Mouse (Mus musculus): ENCODE results near the gene Acp6.
"Not testable (repeated sequence)": the region's sequence is repeated elsewhere in the genome, so short reads cannot be mapped to it uniquely, and the experiment has no call there.

The Acp6 gene

DNA sequence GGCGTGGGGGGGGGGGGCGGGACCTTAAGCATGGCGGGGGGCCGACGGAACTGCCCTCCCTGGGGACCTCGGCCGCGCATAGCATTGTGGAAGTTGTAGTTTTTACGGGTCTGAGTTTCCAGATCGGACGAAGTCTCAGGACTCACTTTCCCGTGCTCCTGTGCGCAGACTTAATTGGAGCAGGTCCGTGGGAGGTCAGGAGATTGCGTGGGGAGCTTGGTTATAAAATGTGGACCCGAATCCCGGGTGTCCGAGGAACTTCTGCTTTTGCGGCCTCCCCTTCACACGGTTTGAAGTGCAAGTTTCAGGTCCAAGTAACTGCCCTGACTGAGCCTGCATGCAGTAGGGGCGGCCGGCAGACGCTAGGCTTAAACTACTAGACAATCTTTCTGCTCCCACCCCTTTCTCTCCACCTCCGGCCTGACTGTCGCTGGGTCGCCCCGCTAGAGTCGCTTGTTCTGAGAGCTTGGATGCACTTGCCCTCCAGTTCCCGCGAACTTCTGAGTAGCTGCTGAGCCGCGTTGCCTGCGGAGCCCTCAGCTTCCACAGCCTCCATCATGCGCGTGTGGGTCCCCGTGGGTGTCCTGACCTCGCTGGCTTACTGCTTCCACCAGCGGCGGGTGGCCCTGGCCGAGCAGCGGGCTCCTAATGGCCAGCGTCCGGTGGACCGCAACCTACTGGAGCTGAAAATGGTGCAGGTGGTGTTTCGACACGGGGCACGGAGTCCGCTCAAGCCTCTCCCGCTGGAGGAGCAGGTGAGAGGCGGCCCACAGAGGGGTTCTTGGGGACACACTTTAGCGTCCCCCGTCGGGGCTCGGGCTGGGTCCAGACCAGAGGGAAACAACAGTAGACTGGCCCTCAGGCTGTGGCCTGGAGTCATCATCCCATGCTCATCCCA is at the start of gene Acp6:
TSS of gene Acp6 (plus strand) at position 167 of the 898 bp plus-strand sequence.
- peak; percentile 75 to 90 for DNase-seq (ENCODE audit: low spot score in 2 of 2)

DNA sequence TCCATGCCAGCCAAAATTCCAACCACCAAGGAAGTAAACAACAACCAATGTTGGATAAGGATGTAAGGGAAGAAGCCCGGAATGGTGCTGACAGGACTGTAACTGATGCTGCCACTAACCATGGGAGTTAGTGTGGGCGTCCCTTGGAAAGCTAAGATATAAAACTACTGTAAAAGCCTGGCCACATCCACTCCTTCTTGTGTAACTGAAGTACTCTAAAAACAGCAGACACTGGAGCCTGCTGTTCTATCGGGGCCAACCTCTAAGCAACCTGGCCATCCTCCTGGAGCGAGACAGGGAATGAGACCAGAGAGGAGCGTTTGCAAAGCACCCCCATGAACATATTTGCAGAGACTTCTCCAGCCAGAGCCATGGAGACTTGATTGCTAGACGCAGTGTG is 41.1 kb upstream of the Acp6 start:
- no peak for DNase-seq (ENCODE audit: low spot score in 2 of 2)

DNA sequence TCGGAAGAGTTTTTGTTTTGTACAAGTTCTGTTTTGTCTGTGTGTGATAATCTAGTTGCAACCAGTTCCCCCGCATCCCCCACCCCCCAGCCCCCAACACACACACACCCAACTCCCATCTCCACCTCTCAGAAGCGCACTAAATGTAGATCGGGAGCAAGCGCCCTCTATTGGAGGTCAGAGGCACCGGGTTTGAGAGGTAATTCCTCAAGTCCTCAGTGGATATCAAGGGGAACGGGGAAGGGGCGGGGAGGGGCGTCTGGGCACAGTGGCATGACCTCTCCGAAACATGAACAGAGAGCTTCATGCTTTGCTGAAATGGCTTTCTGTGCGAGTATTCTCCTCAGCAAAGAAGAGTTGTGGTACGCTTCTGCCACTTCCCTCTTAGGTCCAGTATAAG is 40.3 kb upstream of the Acp6 start:
- no peak for DNase-seq (ENCODE audit: low spot score in 2 of 2)

DNA sequence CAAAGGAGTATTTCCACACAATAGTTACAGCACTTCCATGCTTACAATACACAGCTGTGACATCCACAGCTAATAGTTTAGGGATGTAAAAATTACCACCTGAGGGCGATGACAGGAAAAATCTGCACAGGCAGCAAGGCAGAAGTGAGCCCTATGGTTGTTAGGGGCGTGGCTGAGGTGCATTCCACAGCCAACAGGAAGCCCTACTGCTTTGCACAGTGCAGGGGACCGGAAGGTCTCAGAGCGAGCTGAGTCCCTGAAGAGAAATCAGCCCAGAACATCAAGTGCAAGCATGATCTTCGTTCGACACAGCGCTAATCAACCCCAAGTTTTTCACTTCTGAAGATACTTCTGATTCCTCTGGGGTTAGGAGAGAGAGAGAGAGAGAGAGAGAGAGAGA is 34.4 kb upstream of the Acp6 start:
- no peak for DNase-seq (ENCODE audit: low spot score in 2 of 2)

DNA sequence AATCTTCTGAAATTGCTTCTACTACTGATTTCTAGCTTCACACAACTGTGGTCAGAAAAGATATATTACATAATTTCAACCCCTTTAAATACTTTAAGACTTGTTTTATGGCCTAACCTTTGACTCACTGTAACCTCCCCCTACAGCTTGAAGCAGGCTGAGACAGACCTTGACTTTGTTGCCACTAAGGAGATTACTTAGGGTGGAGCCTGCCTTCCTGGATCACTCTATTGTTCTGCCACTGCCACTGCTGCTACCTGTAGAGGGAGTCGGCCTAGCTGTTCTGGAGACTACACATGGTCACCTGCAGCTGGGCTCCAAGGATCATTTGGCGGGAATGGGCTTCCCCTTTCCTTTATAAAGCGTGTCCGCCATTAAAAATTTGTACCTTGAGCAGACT is 29.2 kb upstream of the Acp6 start:
- no peak for DNase-seq (ENCODE audit: low spot score in 2 of 2)

DNA sequence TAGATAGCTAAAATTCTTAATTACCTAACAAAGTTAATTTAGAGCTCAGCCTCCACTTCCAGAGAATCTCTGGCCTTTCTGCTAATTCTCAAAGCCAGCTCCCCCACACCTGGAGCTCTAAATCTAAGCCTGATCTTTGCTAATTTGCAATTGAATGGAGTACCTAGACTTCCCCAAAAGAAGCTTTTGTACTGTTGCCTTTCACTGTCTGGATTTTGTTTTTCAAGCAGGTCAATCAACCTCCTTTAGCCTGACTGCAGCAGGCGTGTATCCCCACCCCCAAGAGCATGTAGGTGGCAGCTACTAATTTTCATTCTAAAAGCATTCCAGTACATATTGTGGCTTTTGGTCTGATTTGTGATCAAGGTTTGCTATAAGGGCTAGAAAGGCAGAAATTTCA is 20.9 kb upstream of the Acp6 start:
- not testable (repeated sequence) for DNase-seq (ENCODE audit: low spot score in 2 of 2)

DNA sequence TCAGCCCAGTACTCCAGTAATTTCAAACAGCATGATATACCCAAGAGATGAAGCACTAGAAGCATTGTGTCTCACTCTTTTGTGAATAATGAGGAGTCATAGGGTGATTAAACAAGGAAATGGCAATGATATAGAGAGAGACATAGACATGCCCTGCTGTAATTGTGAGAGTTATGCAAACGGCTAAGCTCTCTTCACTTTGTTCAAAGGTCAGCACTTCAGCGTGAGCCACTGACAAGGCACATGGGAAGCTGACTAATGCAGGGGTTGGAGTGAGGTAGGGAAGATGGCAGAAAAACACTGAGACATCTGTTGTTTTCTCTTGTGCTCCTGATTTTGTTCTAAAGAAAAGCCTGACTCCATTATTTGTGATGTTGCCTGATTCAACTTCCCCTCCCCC is 7.5 kb upstream of the Acp6 start:
- DNase-seq (ENCODE audit: low spot score in 2 of 2), result no peak

DNA sequence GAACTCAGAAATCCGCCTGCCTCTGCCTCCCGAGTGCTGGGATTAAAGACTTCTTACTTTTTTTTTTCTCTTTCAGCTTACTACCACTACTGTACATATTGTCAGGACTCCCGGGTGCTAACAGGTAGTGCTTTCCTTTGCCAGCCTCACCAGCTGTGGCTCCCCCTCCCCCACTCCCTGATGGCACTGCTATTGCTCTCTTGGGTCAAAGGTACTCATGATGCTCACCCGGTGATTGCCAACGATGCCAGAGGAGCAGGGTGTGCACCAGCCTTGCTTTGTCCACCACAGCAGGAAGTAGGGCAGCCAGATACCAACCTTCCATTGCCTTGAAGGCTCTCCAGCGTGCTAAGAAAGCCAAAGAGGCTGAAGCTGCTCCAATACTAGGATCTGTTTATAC is 2.1 kb upstream of the Acp6 start:
- DNase-seq (ENCODE audit: low spot score in 2 of 2), result no peak

DNA sequence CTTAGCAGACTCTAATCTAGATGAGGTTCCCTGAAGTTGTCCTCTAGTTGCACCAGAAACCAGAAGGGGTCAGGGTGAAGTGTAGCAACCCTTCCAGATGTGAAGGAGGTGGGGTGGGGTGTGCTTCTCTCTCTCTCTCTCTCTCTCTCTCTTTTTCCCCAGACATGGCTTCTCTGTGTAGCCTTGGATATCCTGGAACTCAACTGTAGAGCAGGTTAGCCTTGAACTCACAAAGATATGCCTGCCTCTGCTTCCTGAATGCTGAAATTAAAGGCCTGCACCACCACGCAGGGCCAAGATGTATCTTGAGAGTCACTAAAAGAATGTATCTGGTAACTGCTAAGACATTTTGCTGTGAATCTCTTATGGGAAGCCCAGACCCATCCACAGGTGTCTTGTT is 1.3 kb upstream of the Acp6 start:
- no peak for DNase-seq (ENCODE audit: low spot score in 2 of 2)

DNA sequence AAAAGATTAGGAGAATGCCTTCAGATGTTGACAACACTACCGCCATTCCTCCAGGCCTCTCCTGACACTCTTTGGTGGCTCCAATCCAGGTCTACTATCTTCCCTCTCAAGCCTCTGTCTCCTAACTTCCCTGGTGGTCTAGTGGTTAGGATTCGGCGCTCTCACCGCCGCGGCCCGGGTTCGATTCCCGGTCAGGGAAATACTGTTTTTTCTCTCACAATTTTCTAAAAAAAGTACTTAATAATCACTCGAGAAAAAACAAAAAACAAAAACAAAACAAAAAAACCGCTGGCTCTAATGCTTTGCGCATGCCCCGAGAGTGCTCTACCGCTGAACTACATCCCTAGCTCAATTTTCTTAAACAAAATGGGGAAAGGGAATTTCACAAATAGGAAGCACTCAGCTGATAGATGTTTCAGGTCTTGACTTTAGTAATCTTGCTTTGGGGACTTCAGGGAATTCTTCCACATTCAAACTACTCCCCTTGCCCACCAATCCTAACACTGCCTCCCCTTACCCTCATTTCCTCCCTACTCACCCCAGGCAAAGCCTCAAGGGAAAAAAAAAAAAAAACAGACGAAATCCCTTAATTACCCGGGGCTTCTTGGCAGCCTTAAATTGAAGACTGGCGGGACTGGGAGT is 498 bp upstream of the Acp6 start:
- peak; percentile 73 to 83 for DNase-seq (ENCODE audit: low spot score in 2 of 2)

DNA sequence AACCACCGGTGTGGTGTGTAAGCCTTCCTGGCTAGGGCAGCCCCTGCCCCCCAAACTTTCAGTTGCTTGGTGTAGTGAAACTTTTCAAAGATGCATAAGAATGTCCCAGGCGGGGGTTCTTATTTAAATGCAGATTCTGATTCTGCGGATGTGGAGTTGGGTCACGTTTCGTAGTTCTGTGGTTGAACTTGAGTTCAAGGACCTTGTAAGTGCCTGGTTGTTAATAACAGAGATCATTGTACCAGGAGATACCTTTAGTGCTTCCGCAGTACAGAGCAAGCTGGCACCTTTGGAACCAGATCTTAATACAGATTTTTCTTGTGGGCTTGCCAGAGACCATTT is 903 bp downstream of the Acp6 start:
- DNase-seq (ENCODE audit: low spot score in 2 of 2), result no peak

DNA sequence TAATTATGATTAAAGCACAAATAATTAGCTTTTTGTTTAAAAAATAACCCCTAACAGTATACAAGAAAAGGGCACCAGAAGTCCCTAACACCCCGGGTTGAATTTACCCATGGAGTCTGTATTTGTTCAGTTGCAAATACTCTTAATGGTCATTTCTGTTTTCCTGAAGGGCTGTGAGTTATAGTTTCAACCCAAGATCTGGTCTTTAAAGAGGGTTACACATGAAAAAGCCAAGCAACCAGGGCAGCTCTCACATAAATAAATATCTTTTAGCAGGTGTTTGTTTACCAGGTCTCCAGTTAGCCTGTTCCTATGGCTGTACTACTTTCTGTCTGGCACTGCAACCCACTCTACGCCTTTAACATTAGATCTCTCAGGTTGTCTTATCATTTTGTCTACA is 1.4 kb downstream of the Acp6 start:
- no peak for DNase-seq (ENCODE audit: low spot score in 2 of 2)

DNA sequence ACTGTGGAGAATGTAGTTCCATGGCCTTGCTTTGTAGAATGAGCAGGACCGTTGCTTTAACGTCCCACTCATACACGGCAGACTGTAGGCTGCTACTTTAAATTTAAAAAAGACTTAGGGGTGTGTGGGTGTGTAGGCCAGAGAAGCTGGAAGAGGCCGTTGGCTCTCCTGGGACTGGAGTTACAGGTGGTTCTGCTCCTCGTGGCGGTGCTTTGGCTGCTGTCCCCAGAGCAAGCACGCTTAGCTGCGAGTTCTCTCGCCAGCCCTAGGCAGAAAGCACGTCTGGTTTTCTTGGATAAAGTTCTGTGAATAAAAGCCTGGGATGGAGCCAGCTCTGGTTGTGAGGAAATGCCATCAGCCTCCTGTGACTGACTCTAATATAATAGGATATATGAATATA is 2.3 kb downstream of the Acp6 start:
- DNase-seq (ENCODE audit: low spot score in 2 of 2), result peak in 1 of 2 experiments; percentile 43

DNA sequence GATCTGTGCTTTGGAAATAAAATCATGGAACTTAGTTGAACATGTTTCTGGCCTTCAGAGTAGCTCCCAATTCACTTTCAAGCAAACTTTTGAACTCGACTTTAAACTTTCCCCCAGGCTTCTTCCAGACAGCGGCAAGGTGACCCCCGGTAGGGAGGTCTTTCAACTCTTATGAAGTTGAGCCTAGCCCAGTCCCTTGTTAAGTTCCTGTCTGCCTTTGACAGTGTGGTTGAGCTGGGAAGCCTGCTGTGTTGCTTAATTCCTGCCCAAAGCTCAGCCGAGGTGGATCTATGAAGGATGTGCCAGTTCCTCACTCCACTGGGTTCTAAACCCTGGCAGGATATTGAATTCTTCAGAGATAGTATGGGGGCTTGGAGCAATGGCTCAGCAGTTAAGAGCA is 3.2 kb downstream of the Acp6 start:
- DNase-seq (ENCODE audit: low spot score in 2 of 2), result no peak

DNA sequence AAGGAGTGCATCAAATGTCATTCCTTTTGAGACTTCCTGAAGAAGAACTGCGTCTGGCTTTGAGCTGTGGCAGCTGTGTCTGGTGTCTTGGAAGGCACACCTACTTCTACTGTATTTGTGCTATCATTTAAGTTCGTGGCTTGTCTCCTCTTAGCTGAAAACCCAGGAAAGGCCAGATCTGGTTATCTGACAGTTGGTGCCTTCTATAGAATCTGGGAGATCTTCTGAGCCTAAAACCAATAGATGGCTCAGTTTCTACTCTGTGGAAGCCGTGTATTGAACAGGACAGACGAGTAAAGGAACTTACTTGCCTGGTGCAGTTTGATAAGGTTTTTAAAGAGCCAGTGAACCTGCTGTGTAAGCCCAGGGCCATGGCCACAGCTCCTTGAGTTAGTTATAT is 5.9 kb downstream of the Acp6 start:
- DNase-seq (ENCODE audit: low spot score in 2 of 2), result no peak

DNA sequence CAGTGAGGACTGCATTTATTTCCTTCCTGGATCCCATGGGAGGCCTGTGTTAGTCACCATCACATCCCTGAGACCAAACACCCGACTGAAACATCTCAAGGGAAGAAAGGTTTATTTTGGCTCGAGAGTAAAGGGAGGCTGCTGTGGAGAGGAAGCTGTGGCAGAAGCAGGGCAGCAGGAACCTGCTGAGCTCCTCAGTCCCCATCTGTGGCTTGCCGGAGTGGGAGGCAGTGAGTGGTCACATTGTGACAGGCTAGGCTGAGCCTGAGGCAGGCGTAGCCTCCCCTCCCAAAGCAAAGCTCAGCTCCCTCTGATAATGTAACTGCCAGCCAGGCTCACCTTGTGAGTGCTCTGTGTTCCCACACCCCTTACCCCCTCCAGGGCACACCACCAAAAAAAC is 8.5 kb downstream of the Acp6 start:
- DNase-seq (ENCODE audit: low spot score in 2 of 2), result no peak

DNA sequence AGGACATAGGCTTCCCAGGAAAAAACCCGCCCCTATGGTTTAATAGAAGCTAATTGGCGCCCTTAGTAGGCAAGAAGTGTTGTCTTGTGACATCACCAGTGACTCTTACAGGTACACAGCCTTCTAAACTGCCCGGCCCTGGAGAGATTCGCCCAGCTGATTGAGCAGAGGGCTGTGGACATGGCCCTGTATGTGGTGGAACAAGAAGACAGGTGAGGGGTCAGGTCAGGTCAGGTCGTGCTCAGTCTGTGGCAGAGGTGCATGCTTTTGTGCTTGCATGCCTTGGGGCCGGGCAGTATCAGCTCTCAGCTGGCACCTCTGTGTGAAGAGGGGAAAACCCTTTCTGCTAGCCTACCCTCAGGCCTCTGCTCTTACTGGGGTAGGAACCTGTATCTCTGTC is 13.0 kb downstream of the Acp6 start:
- no peak for DNase-seq (ENCODE audit: low spot score in 2 of 2)

DNA sequence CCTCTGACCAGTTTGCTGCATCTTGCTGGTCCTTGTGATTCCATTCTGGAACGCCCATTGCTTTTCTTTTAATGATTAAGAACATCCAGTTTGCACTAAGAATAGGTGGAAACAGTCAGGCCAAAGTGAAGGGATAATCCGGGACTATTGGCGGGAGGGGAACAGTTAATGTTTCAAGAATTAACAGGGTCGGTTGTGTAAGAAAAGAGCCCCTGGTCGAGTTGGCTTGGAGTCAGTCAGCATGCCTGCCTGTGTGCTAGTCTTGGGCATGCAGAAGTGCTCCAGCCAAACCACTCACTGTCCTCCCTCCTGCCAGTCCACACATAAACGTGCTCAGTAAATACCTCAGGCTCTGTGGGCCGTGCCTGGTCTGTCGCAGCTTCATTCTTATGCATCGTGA is 13.7 kb downstream of the Acp6 start:
- DNase-seq (ENCODE audit: low spot score in 2 of 2), result no peak

DNA sequence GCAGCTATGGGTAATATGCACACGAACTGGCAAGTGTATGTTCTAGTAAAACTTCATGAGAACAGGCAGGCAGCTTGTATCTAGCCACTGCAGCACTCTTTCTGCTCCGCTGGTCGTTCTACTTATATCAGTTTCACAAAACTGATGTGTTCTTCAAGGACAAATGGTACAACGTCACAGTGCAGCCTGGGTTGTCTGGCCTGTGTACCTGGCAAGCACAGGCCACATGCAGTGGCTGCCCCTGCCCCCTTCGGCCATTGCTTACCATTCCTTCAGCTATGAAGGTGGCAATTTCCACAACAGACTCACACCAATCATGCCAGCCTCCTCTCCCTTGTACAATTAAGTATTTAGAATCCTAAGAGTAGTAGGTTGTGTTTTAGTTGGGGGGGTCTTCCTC is 14.1 kb downstream of the Acp6 start:
- DNase-seq (ENCODE audit: low spot score in 2 of 2), result no peak

DNA sequence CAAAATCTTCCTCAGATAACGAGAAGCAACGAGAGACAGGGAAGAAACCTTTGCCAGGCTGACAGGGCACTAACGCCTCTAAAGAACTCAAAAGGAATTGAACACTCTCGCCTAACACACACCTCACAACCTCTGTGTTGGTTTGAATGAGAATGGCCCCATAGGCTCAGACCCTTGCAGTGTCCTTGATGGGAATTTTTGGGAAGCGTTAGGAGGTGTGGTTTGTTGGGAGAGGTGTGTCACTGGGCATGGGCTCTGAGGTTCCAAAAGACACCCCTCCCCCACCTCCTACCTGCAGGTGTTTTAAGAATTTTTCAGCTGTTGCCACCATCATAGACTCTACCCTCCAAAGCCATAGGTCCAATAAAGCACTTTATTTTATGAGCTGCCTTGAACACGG is 20.3 kb downstream of the Acp6 start:
- DNase-seq (ENCODE audit: low spot score in 2 of 2), result no peak

DNA sequence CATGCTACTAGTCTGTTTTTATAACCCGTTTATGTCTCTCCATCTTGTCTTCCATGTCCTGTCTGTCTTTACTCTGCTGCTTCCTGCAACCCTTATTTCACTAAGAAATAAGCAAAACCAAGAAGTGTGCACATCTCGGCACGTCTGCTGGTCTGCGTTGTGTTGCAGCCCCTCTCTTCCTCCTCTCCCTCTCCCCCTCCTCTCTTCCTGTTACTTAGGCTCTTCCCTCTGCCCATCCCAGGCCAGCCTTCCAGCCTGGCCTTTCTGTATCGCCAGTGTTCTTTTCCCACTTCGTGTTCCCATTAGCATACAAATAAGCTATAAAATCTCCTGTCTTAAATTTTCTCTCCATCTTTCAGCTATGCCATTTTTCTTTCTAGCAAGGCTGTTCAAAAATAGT is 21.9 kb downstream of the Acp6 start:
- DNase-seq (ENCODE audit: low spot score in 2 of 2), result no peak

DNA sequence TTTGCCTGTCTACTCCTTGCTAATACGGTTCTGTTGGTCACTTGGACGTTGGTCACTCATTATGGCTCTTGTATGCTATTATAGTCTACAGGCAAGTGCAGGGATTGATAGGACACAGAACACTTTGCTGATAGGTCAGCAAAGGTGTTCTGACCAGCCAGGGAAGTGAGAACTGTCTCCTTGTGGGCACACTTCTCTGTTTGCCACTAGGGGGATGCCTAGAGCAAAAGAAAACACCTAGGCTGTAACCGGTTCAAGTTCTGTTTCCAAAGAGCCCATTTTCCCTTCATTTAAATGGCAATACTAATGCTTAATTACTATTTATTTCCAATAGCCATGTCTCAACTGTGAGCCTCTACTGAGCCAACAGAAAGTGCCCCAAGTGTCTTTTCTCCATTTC is 25.2 kb downstream of the Acp6 start:
- DNase-seq (ENCODE audit: low spot score in 2 of 2), result no peak

DNA sequence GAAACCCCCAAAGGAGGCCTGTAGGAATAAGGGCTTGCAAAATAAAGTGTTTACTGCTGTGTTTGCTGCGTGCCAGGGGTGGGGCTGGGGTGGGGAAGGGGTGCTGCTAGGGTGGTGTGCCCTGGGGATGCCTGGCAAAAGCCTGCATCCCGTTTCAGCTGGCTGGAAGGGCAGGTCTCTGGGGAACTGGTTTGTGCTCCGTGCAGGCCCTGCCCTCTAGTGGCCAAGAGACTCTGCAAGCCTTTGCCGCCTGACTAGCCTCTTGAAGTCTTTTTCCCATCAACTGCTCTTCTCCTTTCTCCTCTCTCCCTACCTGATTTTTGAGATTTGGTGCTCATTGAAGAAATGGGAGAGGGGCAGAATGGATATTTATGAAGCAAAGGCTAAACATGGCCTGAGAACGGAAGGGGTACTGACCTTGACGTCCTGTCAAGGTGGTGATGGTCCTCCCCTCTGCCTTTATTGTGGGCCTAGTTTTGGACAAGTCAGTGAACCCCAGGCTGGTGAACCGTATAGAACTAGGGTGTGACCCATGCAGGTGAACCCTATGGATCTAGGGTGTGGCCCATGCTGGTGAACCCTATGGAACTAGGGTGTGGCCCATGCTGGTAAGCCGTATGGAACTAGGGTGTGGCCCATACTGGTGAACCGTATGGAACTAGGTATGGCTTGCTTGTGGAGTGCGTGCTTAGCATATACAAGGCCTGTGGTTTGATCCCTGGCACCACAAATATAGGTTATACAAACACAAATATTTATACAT is 26.7 kb downstream of the Acp6 start:
- peak; percentile 38 to 64 for DNase-seq (ENCODE audit: low spot score in 2 of 2)

Data from urinary bladder, postnatal 36 days (tissue).